ENCODE assay signal across 8 mouse cellular contexts in the genomic region with DNA sequence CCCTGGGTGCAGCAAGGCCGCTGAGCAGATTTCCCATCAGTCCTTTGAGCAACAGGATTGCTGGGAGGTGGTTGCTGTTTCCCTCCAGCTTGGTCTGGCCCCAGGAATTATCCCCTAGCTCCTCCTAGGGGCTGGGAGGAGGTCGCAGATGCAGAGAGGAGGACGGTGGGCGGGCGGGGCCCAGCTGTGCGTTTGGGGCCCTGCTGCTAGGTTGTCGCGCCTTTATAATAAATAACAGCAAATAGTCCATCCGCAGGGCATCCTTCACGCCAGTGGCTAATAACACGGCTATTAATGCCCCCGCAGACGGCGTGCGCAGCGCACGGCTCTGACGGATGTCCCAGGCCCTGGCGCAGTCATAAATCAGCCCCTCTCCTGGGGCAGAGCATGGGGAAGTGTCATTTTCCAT. TPM values are rescaled to one million over a fixed set of nuclear protein-coding genes. Genes with fewer than 3 reads are reported as not detected.
DNase-seq lines count a peak whose midpoint lies in the region; ATAC-seq and TF ChIP-seq lines count a peak whose summit lies in the region.

No protein-coding gene starts in this region.

- no peak overlapping the region for H3K4me3 ChIP-seq in kidney, postnatal 0 days (replicated peaks; ENCODE audit: low read depth, low read length)
- H3K4me3 ChIP-seq in intestine, postnatal 0 days (ENCODE audit: low read depth, low read length) = no peak overlapping the region
- H3K4me3 ChIP-seq in midbrain, postnatal 0 days (ENCODE audit: low read depth, low read length) = no peak overlapping the region

- H3K27me3 ChIP-seq in kidney, postnatal 0 days (ENCODE audit: insufficient read depth, low read length) = no peaks in the 10 kb centered on the region
- no peaks in the 10 kb centered on the region for H3K27me3 ChIP-seq in intestine, postnatal 0 days (replicated peaks; ENCODE audit: control insufficient read depth, insufficient read depth, low read length)
- H3K27me3 ChIP-seq in midbrain, postnatal 0 days (ENCODE audit: insufficient read depth, low read length) = no peaks in the 10 kb centered on the region

- peak overlapping the region; percentile 40; the same call in 1 of the 2 replicates for H3K9ac ChIP-seq in kidney, postnatal 0 days (ENCODE audit: low read depth, low read length)
- 0 out of 2 replicates have a peak overlapping the region, but pooled peaks have one; percentile 34 for H3K9ac ChIP-seq in intestine, postnatal 0 days (ENCODE audit: low read depth, low read length)
- 0 out of 2 replicates have a peak overlapping the region, but pooled peaks have one; percentile 24 for H3K9ac ChIP-seq in midbrain, postnatal 0 days (replicated peaks; ENCODE audit: low read length, poor library complexity, severe bottlenecking)

- H3K4me1 ChIP-seq in kidney, postnatal 0 days (replicated peaks; ENCODE audit: insufficient read depth, low read length) = peaks cover 13% of the 10 kb centered on the region; the same call in 1 of the 2 replicates
- no peaks in the 10 kb centered on the region for H3K4me1 ChIP-seq in intestine, postnatal 0 days (replicated peaks; ENCODE audit: control insufficient read depth, insufficient read depth, low read length)
- H3K4me1 ChIP-seq in midbrain, postnatal 0 days (ENCODE audit: insufficient read depth, low read length) = peaks cover 12% of the 10 kb centered on the region; the same call in 1 of the 2 replicates

- WGBS in kidney, postnatal 0 days = 29% methylated on average over 19 of the region's 19 CpGs
- 32% methylated on average over 19 of the region's 19 CpGs for WGBS in intestine, postnatal 0 days
- 23% methylated on average over 19 of the region's 19 CpGs for WGBS in midbrain, postnatal 0 days

- no peaks in the 10 kb centered on the region for H3K36me3 ChIP-seq in kidney, postnatal 0 days (ENCODE audit: insufficient read depth, low read length)
- no peaks in the 10 kb centered on the region for H3K36me3 ChIP-seq in intestine, postnatal 0 days (ENCODE audit: control insufficient read depth, insufficient read depth)
- H3K36me3 ChIP-seq in midbrain, postnatal 0 days (ENCODE audit: insufficient read depth, low read length) = no peaks in the 10 kb centered on the region

- peak; percentile 60 for TF ChIP-seq CTCF in kidney, postnatal 0 days (IDR thresholded peaks at IDR 0.05; ENCODE audit: low read depth)
- TF ChIP-seq CTCF in intestine, postnatal 0 days (IDR thresholded peaks at IDR 0.05; ENCODE audit: low read depth) = peak; percentile 62
- TF ChIP-seq CTCF in midbrain, postnatal 0 days (IDR thresholded peaks at IDR 0.05) = peak; percentile 53

- peak; percentile 83 for DNase-seq in kidney, postnatal 0 days (ENCODE audit: low spot score)
- no peak for DNase-seq in kidney, postnatal 36 days
- peak; percentile 47 to 55 for DNase-seq in gastrocnemius, adult 8-10 months (ENCODE audit: low spot score in 2 of 2)
- DNase-seq in midbrain, postnatal 0 days (ENCODE audit: low spot score) = no peak
- DNase-seq in ovary, adult 18-20 months (ENCODE audit: low spot score) = no peak
- DNase-seq in cerebellum, adult 9-11 months = no peak
- no peak for DNase-seq in adrenal gland, adult 8-10 months

- peak overlapping the region; percentile 41 for H3K4me2 ChIP-seq in kidney, postnatal 0 days (ENCODE audit: low read length)
- H3K4me2 ChIP-seq in intestine, postnatal 0 days (replicated peaks; ENCODE audit: low read depth) = peak overlapping the region; percentile 27; the same call in 1 of the 2 replicates
- no peak overlapping the region for H3K4me2 ChIP-seq in midbrain, postnatal 0 days (ENCODE audit: low read depth, low read length, poor library complexity, severe bottlenecking)

- H3K9me3 ChIP-seq in kidney, postnatal 0 days (replicated peaks; ENCODE audit: low read length) = no peaks in the 10 kb centered on the region
- H3K9me3 ChIP-seq in intestine, postnatal 0 days (ENCODE audit: control insufficient read depth) = no peaks in the 10 kb centered on the region
- H3K9me3 ChIP-seq in midbrain, postnatal 0 days (ENCODE audit: low read length) = no peaks in the 10 kb centered on the region

- H3K27ac ChIP-seq in kidney, postnatal 0 days = no peak overlapping the region
- H3K27ac ChIP-seq in intestine, postnatal 0 days (ENCODE audit: low read depth, low read length) = no peak overlapping the region
- no peak overlapping the region for H3K27ac ChIP-seq in midbrain, postnatal 0 days (ENCODE audit: low read depth, low read length)

- ATAC-seq in kidney, postnatal 0 days (replicated peaks; ENCODE audit: low FRiP score, low read depth) = no peak
- ATAC-seq in intestine, postnatal 0 days = no peak
- ATAC-seq in midbrain, postnatal 0 days (ENCODE audit: low FRiP score) = no peak

RNA-seq across cellular contexts. Expression of a gene that starts 1.5 kb away (rescaled TPM):
- polyA plus RNA-seq in kidney, postnatal 0 days (2015; fragmentation: Nextera tagmentation; extraction: Ambion mirVana) = 4.8 and 5.1 TPM in 2 replicates
- total RNA-seq in gastrocnemius, adult 8-10 months (2022) = 1 to 10 TPM in 3 of 4 experiments, under 1 TPM in 1; 0.83 to 2.9 (median 1.7) TPM
- 0.75 and 0.82 TPM in 2 replicates for polyA plus RNA-seq in intestine, postnatal 0 days (2015; fragmentation: Nextera tagmentation; extraction: Ambion mirVana)
- total RNA-seq in midbrain, postnatal 0 days (2014; rRNA removed) = 9.9 and 11.4 TPM in 2 replicates
- polyA plus RNA-seq in midbrain, postnatal 0 days (2015; fragmentation: Nextera tagmentation; extraction: Ambion mirVana) = 9.8 and 11.9 TPM in 2 replicates
- 10 to 100 TPM in 2 of 4 experiments, 1 to 10 TPM in 2; 2.9 to 27.5 (median 14.8) TPM for total RNA-seq in adrenal gland, adult 8-10 months (2022)

RNA-seq across cellular contexts. Expression of a gene that starts 47.4 kb away (rescaled TPM):
- polyA plus RNA-seq in kidney, postnatal 0 days (2015; fragmentation: Nextera tagmentation; extraction: Ambion mirVana) = 28.0 and 35.5 TPM in 2 replicates
- 100 to 1,000 TPM; 279 to 336 (median 292) TPM for total RNA-seq in gastrocnemius, adult 8-10 months (2022)
- polyA plus RNA-seq in intestine, postnatal 0 days (2015; fragmentation: Nextera tagmentation; extraction: Ambion mirVana) = 14.4 and 15.1 TPM in 2 replicates
- total RNA-seq in midbrain, postnatal 0 days (2014; rRNA removed) = 1.4 and 5.1 TPM in 2 replicates
- 5.9 and 6.2 TPM in 2 replicates for polyA plus RNA-seq in midbrain, postnatal 0 days (2015; fragmentation: Nextera tagmentation; extraction: Ambion mirVana)
- 10 to 100 TPM; 27.7 to 64.8 (median 40.3) TPM for total RNA-seq in adrenal gland, adult 8-10 months (2022)

Comparison
In these comparisons a context has a peak if more than half of its experiments do, and no peak if none do; other contexts are left out.
1. DNase-seq: peak in kidney, postnatal 0 days (single experiment) and gastrocnemius, adult 8-10 months (2 of 2); none in kidney, postnatal 36 days (0 of 2), midbrain, postnatal 0 days (single experiment), ovary, adult 18-20 months (single experiment), cerebellum, adult 9-11 months (single experiment) and adrenal gland, adult 8-10 months (single experiment).
2. Peak in every context shown above with its lines, with median percentiles within 50 percentile points of each other: H3K9ac ChIP-seq and CTCF ChIP-seq.